Mouse (Mus musculus) ES-Bruce4 (cell line): ENCODE measurements at regions not wholly inside any gene's neighbourhood (a gene's known extent, or its start where the extent isn't known, plus 50 kb on each side); places are given as distances from the start of the nearest gene placed in this dataset.

Source experiments
- CTCF ChIP-seq: IDR thresholded peaks from one replicate; pipeline ENCODE4 v1.8.1; 2011; ENCODE audit warnings: low read depth, low read length
- POLR2A ChIP-seq: IDR thresholded peaks from one replicate; pipeline ENCODE4 v1.8.1; 2011; ENCODE audit warnings: low read length; ENCODE audit not compliant: insufficient read depth

DNA sequence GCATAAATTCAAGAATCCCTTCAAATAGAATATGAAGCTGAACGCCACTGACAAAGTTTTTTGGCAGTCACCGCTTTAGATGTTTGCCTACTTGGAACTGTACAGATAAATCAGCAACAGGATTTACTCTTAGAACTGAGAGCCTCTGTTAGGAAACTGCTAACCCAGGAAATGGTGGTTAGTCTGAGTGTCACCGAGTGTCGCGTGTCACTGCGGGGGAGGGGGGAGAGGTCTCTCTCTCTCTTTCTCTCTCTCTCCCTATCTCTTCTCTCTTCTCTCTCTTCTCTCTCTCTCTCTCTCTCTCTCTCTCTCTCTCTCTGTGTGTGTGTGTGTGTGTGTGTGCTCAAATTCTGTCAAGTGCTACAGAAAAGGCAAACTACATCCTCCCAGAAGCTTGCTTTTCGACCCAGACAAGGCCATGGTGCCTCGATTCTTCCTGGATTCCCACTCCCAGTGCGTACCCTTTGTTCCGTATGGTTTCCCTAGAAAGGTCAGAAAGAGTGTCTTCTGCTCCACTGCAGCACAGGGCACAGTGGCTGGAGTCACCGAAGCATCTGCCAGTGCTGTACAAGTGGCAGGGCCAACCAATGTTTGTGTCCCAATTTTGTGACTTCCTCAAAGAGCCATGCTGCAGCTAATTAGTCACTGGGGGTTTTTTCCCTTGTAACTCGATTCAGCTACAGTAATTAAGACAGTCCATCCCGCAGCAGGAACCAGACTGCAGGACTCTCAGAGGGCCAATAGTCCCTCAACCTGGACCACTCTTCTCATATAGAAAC, 87.0 kb downstream of the Cog6 start:
- TF ChIP-seq POLR2A (no peak), CTCF (no peak)
